Mouse (Mus musculus): ENCODE measurements around the gene Esrrg. TPM values are rescaled to one million over a fixed set of nuclear protein-coding genes. Genes with fewer than 3 reads are reported as not detected.
A peak's percentile ranks its signal among the peaks of the same experiment; 100 is the strongest.

Gene Esrrg
- total RNA-seq (2021): 10 to 100 TPM; 11.1 to 11.9 TPM
- long read RNA-seq, full-length matches to known transcripts: 2 of 4 reads
- long read RNA-seq, partial matches to known transcripts: 0 of 4 reads
- long read RNA-seq, other reads (novel, unspliced or antisense): 2 of 4 reads

DNA sequence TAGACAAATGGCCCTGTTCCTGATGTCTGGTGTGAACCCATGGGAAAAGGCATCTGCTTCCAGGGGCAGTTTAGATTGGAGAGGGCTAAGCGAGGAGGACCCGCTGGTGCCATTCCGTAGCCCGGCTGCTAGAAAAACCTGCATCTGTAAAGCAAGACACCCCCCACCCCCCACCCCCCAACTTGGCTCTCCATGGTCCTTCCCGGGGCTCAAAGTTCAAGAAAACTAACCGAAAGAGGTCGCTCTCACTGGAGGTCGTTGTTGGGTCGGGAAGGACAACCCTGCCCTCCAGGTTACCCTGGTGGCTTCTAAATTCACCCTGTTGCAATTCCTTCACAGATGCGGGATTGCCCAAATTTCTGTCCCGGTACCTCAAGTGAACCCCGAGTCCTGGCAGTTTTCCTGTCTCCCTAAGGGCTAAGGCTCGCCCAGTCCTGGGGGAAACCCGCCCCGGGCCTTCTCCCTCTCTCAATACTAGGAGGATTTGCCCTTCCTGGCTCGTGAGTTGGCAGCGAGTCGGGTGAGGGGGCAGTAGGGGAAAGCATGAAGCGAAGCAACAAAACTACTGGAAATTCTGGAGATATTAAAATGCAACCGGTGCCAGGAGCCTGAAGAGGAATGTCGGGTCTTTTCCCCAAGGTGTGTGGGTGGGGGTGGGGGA is at the start of gene Esrrg:
TSS of gene Esrrg (plus strand) at position 531 of the 661 bp plus-strand sequence.
- DNase-seq (ENCODE audit: low spot score in 2 of 2): no peak

DNA sequence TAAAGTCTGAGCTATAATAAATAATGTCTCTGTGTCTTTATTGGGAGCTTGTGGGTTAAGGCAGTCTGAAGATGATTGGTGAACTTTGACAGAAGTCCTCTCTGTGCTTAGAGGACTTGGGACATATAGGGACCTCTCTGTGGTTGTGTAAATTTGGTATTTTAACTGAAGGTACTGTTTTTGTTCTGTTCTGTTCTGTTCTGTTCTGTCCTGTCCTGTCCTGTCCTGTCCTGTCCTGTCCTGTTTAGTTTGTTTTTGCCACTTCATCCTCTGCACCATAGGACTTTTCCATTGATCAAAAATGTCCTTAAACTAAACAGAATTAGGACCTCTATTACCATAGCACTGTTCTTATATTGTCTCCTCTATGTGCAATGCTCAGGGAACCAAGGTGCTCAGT is 24.6 kb upstream of the Esrrg start:
- DNase-seq (ENCODE audit: low spot score in 2 of 2): no peak

DNA sequence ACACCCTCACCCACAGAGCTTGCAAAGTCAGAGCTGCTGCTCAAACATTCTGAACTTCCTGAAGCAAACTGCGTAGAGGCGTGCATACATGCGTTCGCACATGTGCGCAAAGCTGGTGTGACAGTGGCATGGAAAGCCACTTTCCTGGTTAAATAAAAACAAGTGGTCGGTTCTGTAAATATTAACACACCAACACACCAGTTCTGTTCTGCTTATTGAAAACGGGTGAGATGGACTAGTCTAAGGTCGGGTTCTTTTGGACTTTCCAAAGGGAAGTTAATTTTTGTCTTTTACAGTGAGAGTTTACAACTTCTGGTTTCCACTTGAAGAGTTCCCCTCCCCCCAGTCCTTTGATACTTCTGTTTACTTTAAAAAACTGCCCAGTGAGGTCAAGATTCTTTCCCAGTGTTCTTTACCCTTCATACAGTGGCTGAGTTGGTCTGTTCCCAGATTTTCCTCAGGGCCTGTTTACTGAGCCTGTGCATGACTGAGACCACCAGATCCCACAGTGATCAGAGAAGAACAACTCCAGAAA is 22.0 kb upstream of the Esrrg start:
- no peak for DNase-seq (ENCODE audit: low spot score in 2 of 2)

DNA sequence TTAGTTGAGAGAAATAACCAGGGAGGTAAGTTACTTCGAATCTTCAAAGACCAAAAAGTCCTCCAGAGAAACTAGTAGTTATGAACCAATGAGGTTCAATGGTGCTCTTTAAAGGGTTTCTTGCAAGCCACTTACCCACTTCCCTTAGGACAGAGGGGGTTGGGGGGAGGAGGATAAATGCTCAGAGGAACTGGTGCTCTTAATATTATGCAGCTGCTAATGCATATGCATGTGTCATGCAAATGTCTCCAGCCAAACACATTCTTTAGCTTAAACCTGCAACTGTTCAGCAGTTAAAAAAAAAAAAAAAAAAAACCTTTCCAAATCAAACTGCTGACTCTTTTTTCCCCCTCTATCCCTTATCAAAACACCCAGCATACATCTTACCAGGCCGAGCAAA is 5.6 kb upstream of the Esrrg start:
- no peak for DNase-seq (ENCODE audit: low spot score in 2 of 2)

DNA sequence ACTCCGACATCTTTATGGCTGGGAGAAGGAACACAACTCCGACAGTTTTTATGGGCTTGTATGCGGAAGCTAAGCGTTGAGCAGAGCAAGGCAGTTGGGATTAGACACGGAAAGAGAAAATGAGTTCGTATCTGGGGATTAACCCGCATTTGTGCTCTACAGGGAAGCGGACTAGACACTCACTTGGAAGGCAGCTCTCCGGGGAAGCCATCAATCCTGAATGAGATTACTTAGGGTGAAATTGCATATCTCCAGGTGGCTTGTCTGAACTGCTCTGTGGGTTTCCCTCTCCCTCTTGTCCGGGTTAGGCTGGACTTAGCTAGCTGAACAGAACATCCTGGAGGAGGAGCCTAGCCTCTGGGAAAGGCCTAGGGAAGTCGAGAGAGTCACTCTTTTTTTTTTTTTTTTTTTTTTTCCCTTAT is 4.5 kb upstream of the Esrrg start:
- no peak for DNase-seq (ENCODE audit: low spot score in 2 of 2)

DNA sequence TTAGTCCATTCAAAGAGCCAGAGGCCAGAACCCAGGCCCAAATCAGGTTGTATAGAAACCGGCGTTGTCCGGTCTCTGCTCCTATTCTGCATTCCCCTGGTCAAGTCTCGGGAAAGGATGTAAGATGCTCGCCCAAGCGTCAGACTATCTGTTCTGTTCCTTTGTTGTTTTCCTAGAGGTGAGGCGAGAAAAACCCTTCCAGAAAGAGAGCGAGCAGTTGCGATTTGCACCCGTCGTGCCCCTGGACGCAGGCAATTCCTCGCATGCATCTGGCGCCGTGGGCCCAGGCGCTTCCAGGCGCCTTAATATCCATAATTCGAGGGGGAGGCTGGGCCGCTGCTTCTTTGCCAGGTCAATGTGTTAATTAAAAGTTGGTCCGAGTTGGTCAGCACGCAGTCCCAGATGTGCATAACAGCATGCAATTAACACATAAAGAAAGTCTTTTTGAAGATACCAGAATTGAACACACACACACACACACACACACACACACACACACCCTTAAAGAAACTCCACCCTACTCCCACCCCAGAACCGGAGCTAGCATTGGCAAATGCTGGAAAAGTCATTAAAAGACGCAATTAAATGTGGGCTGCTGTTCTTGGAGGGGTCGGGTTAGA is 3.8 kb upstream of the Esrrg start:
- no peak for DNase-seq (ENCODE audit: low spot score in 2 of 2)

DNA sequence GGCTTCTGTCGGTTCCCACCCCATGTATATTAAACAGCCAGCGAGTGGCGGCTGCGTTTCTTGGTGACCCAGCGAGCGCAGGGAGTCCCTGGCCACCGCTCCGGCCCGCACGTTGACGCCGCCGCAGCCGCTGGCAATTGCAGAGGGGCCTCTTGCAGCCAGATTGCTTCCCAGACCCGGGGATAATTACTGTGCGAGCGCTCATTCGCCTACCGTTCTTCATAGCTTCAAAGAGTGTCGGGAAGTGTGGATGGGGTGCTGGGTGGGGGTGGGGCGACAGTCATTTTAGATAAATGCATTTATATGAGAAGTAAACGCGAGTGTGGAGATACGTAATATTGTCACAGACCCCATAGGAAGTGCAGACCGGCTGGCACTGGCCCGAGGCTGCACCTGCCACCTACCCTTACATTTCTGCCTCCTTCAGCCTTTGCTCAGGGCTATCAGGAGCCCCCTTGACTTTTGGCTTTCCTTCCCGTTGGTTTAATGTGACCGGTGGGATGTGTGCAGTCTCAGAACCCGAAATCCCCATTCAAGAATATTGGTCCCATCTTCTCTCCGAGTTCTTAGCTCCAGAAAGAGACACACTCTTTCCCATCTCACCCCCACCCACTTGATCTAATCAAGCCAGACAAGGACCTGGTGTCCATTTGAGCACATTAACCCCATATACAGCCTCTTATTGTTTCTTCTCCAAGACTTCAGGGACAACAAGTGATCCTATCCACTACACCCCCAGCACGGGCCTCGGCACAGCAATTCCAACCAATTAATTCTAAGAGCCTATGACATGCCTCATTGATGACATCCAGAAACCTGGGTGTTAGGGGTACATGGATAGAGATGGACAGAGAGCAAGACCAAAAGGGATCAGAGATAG is 3.0 kb upstream of the Esrrg start:
- DNase-seq (ENCODE audit: low spot score in 2 of 2): no peak

DNA sequence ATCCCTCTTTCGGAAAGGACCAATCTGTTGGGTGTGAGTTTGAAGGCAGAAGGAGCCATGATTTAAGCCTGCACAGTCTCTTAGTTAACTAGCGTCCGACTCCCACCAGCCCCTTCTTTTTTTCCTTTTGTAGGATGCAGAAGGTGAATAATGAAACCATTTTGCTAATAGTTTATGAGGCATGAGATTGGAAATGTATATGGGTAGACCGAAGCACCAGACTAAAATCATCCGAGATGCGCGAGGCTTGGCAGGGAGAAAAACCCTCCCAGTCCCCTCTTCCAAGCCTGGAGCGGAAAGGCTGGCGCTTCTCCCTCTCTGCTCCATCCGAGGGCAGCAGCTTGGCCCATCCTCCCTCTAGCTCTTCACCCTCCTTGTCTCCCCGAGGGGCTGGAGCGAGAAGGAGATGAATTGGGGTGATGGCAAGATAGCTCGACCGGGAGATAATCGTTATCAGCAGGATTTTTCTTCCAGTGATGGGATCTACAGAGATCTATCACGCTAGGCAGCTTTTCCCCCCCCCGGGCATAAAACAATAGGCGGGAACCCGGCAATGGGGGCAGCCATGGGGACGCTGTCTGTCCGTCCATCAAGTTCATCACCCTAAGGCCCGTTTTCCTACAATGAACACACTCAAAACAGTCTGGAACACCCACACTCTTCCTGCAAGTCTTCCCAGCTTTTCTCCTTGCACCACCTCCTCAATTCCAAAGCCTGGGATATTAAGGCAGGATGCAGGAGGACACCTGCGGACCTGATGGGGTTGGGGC is 2.1 kb upstream of the Esrrg start:
- no peak for DNase-seq (ENCODE audit: low spot score in 2 of 2)

DNA sequence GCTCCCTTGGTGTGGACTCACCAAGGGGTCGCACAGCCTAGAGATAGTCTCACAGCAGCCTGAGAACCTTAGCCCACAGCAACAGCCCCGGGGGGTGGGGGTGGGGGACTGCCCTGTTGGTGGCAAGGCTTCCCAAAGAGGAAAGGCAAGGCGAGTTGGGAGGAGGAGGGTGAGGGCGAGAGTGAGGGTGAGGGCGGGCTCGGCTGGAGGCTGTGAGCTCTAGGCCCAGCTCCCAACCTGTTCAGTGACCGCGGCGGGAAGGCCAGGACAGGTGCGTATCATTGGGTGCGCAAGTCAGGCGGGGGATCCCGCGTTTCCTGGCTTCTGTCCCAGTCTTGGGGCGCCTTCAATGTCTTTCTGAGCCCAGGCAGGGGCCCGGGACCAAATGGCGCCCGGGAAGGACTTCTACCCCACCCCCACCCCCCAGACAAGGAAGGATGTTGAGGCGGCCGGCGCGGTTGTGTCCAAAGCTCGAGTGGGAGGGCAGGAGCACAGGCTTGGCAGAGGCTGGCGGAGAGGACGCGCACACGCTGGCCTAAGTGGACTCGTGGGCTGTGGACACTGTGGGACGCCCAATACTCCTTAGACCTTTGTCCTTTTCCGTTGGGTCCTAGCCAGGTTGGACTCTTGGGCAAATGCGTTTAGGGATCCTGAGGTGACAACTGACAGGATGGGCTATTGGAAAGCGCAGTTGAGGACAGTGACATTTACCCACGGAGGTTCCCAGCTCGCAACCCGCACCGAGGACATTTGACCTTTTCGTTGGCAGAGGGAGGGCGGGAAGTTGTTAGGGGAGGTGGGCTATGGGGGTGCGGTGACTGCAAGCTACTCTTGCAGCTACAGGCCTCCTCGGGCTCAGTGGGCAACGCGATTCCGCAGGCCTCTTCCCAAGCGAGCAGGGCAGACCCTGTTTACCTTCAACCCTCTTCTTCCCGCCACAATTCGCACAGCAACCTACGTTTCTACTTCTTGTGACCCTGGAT is 1.2 kb upstream of the Esrrg start:
- DNase-seq (ENCODE audit: low spot score in 2 of 2): no peak

DNA sequence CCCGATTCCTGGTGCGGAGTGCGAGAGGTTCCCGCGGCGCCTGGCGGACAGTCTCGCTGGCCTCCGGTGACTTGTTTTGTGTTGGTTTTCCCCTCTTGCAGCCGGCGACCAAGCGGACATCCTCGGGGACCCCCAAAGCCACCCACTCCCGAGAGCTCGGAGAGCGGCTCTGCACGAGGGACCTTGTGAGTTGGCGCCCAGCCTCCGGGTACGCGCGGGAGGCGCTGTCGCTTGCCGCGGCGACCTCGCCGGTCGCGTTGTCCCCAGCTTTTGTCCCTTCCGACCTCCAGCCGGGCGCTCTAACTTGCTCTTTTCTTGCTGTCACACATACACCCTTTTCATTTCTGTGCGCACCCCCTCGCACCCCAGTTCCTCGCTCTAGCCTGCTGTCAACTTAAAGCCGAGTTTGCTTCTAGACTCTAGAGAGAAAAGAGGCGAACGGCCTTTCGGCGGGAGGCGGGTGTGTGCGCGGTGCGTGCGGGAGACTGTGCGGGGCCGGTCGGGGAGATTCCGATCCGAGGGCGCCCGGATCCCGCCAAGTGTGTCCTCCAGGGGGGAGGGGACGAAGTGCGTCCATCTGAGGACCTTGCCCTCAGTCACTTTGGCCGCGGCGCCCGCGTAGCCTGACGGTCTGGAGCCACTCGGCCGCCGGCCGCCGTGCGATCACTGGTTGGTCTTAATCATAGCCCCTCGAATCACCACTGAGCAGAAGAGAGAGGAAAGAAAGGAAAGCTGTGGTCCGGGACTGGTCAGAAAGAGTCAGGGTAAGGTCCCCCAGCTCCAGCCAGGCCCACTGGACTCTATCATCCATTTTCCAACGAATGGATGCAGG is 646 bp downstream of the Esrrg start:
- peak in 1 of 2 experiments; percentile 29 for DNase-seq (ENCODE audit: low spot score in 2 of 2)

DNA sequence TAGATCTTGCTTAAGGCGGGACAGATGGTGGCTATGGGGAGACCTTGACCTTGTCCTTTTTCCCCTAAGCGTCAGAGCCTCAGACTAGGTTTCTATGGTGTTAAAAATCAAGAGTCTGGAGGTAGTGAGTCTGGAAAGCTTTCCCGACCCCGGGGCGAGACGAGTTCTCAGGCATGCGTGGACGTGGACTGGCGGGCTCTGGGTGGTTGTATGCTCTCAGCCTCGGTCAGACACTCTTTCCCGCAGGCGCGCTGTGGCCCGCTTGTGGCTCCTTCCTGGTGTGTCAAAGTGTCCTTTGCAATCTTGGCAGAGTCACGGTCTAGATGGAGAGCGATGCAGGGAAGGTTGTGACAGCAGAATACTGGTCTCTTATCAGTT is 1.3 kb downstream of the Esrrg start:
- no peak for DNase-seq (ENCODE audit: low spot score in 2 of 2)

DNA sequence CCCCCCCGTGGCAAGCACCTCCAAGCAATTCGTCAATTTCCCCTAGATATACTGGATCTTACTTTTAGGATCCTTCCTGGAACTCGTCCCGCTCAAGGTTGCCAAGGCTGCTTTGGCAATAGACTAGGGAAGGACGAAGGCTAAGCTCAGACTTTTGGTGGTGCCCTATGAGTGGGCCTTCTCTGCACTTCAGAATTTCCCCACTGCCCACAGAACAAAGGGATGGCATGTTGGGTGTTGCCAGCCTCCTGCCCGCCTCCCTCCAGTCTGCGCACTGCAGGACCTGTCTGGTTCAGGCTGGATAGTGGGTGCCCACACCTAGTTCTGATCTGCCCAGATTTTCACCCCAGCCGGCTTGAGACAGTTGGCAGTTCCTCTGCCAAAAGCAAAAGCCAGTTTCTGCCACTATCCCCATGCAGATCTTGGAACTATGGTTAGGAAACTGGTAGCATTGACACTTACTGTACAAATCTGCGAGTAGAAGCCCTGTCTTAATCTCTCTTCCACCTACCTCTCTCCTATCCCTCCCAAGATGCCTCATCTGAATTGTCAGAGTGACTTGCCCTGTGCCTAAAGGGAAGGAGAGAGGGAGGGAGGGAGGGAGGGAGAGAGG is 1.9 kb downstream of the Esrrg start:
- no peak for DNase-seq (ENCODE audit: low spot score in 2 of 2)

DNA sequence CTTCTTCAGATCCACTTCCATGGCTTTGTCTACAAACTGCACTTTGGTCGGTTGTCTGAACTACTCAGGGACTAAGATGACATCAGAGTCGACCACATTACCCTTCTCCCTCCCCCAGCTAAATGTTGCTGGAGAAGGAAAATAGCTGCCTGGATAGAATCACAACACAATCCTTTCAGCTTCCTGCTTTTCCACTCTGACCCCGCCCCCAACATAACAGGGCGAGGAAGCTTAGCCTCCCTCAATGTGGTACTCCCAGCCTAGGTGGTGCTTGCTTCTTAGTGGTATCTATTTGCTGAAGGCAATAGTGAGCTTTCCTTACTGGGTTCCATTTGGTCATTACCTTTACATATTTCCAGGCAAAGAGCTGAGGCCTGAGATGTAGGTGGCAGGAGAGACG is 3.3 kb downstream of the Esrrg start:
- DNase-seq (ENCODE audit: low spot score in 2 of 2): no peak

DNA sequence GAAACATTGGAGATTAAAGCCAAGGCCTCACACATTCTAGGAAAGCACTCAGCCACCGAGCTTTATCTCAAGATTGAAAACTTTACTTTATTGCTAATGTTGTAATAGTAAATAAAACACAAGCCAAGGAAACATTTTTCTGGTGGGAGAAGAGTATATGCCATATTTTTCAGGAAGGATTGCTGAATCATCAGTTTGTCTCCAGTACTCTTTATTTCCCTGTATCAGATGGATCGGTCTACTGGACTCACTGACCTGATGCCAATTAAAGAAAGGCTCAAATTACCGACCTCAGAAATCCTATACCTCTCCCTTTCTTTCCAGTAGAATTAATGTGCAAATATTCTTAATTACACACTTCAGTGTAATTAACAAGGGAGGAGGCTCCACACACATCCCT is 4.7 kb downstream of the Esrrg start:
- DNase-seq (ENCODE audit: low spot score in 2 of 2): no peak

DNA sequence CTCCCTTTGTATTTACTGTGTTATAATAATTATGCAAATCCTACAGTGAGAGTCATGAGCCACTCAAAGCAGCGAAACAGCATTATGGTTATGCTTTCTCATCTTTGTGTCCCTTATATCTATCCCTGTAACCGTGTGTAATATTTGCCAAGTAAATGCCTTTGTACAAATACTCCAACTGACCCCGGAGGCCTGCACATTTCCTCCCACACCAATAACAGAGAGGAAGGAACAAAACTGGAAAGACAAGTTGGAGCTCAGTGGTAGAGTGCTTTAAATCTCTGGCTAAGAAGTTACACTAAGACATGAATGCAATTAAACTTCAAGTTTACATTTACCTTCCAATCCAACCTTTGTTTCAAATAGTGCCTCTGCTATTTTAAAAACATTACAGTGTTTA is 15.4 kb downstream of the Esrrg start:
- no peak for DNase-seq (ENCODE audit: low spot score in 2 of 2)

DNA sequence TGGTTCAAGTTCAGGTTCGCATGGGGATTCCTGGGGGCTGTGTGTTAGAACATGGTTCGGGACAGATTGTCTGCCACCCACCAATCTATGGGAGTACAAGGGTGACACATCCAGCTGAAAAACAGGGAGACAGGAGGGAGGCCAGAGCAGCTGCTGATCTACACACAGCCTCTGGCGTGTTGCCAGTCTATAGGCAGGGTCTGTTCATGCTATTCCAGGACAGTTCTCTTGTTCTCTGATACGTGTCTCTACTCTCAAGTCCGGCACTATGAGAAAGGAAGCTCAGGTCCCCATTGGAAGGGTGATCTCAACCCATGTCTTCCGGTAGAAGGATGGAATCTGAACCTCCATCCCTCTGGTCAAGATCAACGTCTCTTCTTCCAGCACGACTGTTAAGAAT is 21.8 kb downstream of the Esrrg start:
- no peak for DNase-seq (ENCODE audit: low spot score in 2 of 2)

DNA sequence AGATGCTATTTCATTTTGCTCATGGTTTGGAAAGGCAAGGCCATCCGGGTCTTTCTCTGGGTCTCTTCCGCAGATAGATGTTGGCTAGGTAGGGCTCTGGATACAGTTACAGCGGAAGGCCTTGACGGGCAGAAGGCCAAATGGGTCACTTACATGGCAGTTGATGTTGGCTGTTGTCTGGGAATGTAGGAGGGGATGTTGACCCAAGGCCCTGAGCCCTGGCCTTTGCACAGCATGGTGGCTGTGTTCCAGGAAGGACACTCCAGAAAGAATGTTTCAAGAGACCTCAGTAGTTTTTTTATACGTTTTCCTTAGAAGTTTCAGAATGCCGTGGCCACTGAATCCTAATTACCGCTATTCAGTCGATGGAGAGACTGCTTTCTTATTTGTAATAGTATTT is 22.9 kb downstream of the Esrrg start:
- DNase-seq (ENCODE audit: low spot score in 2 of 2): no peak

DNA sequence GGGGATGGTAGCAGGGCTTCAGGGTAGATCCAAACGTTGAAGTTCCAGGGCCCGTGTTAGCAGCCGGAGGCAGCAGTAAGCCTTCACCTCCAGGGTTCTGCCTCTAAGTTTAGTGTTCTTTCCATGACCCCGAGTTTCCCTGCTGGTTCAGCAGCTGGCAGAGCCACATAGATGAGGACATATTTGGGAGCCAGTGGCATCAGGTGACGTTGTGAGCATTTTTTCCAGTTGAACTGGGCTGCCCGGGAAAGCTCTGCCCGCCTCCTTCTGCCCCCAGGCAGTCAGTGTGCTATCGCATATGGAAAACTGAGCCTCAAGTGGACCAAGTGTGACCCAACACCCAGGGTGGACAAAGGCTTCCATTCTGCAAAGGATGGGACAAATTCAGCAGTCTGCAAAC is 36.7 kb downstream of the Esrrg start:
- DNase-seq (ENCODE audit: low spot score in 2 of 2): no peak

DNA sequence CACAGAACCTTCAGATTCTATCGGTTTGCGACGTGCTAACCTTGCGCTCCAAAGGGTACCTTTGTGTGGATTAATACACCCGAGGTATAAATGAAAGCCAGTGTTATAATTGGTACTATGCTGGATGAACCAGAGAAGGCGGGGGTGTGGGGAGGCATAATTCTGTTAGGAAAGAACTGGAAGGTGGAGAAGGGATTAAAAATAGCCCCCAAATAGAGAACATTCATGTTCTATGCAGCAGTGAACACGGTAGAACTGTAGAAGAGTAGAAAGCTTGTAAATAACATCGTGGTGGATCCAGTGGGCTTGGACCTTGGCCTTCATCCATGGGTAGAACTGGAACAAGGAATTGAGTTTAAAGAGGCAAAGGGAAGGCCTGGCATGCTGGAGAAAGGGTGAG is 40.0 kb downstream of the Esrrg start:
- no peak for DNase-seq (ENCODE audit: low spot score in 2 of 2)

Data from layer of hippocampus, postnatal 10 days (tissue).